Mouse (Mus musculus): ENCODE measurements at regions not wholly inside any gene's neighbourhood (a gene's known extent, or its start where the extent isn't known, plus 50 kb on each side); places are given as distances from the start of the nearest gene placed in this dataset.

DNA sequence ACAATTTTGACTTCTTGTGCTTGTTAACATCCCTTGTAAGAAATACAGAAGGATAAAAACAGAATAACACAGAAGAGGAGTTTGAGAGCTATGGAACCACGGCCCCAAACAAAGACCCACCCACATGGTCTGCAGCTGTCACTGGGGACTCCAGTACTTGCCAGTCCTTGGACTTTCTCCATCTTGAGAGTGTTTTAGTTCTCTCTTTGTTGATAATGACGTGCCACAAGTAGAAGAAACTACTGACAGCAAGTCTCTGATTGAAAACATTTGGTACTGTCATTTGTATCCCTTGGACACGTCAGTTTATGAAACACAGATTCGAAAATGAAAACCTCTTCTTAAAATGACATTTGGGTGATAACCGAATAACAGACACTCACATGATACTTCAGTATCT lies 68.3 kb upstream of the Frg1 start:
- DNase-seq, result no peak

DNA sequence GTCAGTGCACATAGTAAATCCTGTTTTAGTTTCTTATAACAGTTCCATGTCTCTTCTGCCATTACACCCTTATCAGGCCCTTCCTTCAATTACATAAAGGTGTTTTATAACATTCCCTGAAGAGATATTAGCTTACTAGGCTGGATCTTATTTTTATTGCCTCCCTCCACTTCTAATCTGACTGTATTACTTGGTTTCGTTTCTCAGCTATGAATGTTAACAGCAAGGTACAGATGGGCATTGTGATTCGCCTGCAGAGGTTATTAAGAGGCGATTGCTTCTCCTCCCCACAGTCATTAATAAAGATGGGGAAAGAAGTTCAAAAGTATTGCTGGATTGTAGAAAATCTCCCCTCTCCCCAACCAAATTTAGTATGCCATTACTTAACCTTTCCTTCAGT lies 66.4 kb upstream of the Frg1 start:
- no peak for DNase-seq

- DNase-seq, result no peak
Observed at GRCm38 (mm10) chr8:41472992-41473699, 56.3 kb upstream of the Frg1 start.

DNA sequence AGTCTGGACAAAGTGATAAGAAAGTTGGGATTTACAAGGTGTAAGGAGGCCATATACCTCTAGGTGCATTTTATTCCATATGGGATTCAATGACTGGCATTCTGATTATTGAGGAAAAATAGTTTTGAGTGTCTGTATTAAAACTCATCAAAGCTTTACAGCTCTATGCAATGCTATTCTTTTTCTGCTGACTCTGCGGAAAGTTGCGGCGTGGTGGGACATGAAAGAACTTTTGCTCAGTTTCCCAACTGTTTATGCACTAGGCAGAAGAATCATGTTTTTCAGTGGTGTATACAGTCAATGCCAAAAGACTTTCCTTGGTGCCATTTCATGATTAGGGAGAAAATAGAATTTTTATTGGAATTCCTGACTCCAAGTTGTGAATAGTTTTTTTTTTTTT lies 55.4 kb upstream of the Frg1 start:
- no peak for DNase-seq

All from adrenal gland, postnatal 36 days (tissue).